Mouse (Mus musculus) bone marrow macrophage, adult 2 months (primary cell): ENCODE data around the gene Spp2. TPM values are rescaled to one million over a fixed set of nuclear protein-coding genes. Genes with fewer than 3 reads are reported as not detected.

ENCODE experiments used
- H3K27ac ChIP-seq: 2 replicates; pipeline ENCODE4 v1.5.1; 2012; ENCODE audit warnings: low read depth, low read length; ENCODE audit not compliant: insufficient read depth
- H3K4me1 ChIP-seq: 2 replicates; pipeline ENCODE4 v1.6.1; 2012; ENCODE audit warnings: low read length; ENCODE audit not compliant: control insufficient read depth, insufficient read depth
- H3K4me3 ChIP-seq: 2 replicates; pipeline ENCODE4 v1.5.1; 2012; ENCODE audit warnings: mild to moderate bottlenecking, low read length, moderate library complexity; ENCODE audit not compliant: insufficient read depth
- CTCF ChIP-seq: IDR thresholded peaks from 2 replicates; pipeline ENCODE4 v1.5.1; 2012; ENCODE audit warnings: low read depth, mild to moderate bottlenecking, low read length, moderate library complexity
- POLR2A ChIP-seq: IDR thresholded peaks from 2 replicates; pipeline ENCODE4 v1.6.1; 2012; ENCODE audit warnings: mild to moderate bottlenecking, low read depth, low read length, borderline replicate concordance
- polyA plus RNA-seq: library from polyadenylated mRNA; stranded (reverse); fragments of >200 nt; gene quantifications from 2 replicates; pipeline ENCODE4 v1.2.4, GENCODE M21; 2012; ENCODE audit not compliant: missing spikeins, insufficient read depth, insufficient read length

The Spp2 gene
- polyA plus RNA-seq, 1 experiment: not detected

DNA sequence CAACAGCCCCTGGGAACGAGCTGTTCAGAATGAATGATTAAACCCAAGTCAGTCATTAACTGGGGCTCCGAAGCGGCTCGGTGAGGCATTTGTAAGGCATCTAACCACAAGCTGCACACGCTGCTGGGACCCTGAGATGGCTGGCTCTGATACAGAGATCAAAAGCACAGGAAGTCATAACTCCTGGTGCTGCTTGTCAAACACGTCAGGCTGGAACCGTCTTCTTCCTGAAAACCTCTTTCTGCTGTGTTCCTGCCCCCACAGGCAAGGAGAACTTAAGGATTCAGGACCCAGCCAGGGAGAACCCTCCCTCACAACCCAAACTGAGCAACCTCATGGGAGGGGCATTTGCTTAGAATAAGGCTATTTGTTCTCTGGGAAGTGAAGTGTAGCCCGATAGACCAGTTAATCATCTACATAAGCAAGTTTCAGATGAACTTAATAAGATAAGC, 68.8 kb downstream of the Spp2 start:
- peaks cover 13% of the 10 kb centered on the region for H3K4me1 ChIP-seq
- H3K4me3 ChIP-seq: no peak overlapping the region
- TF ChIP-seq CTCF (no peak), POLR2A (no peak)
- H3K27ac ChIP-seq: no peak overlapping the region

Other genes starting within 250 kb of the Spp2 start
- gene Ugt1a5, start 240.9 kb upstream of the Spp2 start, polyA plus RNA-seq: 35.1 and 38.1 TPM in 2 replicates
- 10.9 and 11.5 TPM in 2 replicates for gene Ugt1a2, start 206.4 kb upstream of the Spp2 start, polyA plus RNA-seq
- gene Dnajb3, start 201.2 kb upstream of the Spp2 start, polyA plus RNA-seq: not detected in 2 replicates
- 12.7 and 19.4 TPM in 2 replicates for gene Ugt1a1, start 195.0 kb upstream of the Spp2 start, polyA plus RNA-seq
- gene Mroh2a, start 180.0 kb upstream of the Spp2 start, polyA plus RNA-seq: 1.6 and 2.9 TPM in 2 replicates
- 69.1 and 71.0 TPM in 2 replicates for gene Hjurp, start 129.3 kb upstream of the Spp2 start, polyA plus RNA-seq
- not detected in 2 replicates for gene Trpm8, start 129.3 kb upstream of the Spp2 start, polyA plus RNA-seq
- gene Glrp1, start 103.1 kb downstream of the Spp2 start, polyA plus RNA-seq: 0.38 and 0.55 TPM in 2 replicates